Mouse (Mus musculus): ENCODE results near the gene Tcf19.
"Not testable (repeated sequence)": the region's sequence is repeated elsewhere in the genome, so short reads cannot be mapped to it uniquely, and the experiment has no call there.

The Tcf19 gene

DNA sequence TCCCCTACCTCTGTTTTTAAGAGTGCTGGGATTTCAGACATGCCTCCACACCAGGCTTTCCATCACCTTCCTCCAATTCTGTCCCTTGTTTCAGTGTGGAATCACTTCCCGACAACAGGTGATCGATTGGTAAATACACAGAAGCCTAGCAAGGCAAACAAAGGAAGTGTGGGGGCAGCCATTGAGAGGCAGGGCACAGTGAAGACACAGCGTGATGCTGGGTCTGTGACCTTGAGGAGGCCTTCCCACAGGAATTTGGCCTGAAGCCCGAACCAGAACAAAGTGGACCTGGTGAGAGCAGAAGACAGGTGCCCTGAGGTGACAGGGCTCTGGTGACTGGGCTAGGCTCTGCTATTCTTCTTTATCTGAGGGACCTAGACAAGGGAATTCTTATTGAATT lies 30.9 kb downstream of the Tcf19 start:
- in situ Hi-C loops (cut with MboI, MseI): no loop called here

DNA sequence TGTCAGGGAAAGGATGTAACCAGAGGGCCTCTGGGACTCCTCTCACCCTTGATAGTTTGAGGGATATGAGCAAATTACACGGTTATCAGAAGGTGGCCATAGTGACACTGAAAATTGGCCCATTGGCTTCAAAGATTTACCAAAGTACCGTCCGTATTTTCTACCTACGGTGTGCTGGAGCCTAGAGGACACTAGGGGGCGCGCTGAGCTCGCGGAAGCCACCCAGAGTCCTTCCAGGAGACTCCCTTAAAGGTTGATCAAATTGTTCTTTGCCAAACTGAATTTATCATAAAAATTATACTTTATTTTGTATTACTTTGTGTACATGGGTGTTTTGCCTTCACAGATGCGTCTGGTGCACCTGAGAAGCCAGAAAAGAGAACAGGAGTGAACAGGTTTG lies 32.6 kb downstream of the Tcf19 start:
- in situ Hi-C loops (cut with MboI, MseI): no loop called here

DNA sequence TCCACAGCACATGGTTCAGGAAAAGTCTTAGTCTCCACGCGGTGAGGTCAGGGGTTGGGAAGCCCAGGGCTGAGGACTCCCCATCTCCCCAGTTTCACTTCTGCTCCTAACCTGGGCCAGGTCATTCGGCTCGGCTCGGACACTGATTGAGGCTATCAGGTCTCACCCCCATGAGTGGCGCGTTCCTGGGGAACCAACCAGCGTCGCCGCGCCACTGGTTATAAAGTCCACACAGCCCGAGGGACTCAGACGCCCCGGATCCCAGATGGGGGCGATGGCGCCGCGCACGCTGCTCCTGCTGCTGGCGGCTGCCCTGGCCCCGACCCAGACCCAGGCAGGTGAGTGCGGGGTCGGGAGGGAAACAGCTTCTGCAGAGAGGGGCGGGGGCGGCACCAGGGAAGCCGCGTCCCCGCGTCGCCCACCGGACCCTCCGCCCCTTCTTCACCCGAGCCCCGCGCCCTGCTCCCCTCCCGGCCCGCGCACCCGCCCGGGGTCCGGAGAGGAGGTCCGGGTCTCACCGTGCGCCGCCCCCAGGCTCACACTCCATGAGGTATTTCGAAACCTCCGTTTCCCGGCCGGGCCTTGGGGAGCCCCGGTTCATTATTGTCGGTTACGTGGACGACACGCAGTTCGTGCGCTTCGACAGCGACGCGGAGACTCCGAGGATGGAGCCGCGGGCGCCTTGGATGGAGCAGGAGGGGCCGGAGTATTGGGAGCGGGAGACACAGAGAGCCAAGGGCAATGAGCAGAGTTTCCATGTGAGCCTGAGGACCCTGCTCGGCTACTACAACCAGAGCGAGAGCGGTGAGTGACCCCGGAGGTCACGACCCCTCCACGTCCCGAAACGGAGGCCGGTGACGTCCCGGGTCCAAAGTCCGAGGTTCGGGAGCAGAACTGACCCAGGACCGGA lies 46.5 kb downstream of the Tcf19 start, which contains the start of gene H2-Q10:
Gene H2-Q10, plus strand, starts transcription at position 248 of the 910 bp plus-strand sequence.
- in situ Hi-C loops (cut with MboI, MseI): loop anchor here (5.0 kb wide), 3 partner anchors 42 to 1473 kb away; no protein-coding TSS in a partner anchor

DNA sequence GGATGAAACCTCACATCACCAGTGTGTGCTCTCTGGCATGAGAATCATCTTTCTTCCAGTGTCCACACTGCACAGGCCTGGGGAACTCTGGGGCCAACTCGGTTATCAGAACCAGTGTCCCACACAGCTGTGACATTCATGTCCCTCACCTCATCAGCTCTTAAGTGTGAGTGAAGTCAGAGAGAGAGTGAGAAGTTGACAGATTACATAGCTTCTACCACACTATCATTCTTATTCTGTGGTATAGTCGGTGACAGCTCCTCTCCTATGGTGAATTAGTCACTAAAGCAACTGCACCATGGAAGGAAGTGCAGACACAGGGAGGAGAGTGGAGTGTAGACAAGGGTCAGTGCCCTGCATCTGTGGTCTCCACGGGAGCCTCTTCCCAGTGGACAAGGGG lies 47.7 kb downstream of the Tcf19 start:
- in situ Hi-C loops (cut with MboI, MseI): not testable (repeated sequence)

DNA sequence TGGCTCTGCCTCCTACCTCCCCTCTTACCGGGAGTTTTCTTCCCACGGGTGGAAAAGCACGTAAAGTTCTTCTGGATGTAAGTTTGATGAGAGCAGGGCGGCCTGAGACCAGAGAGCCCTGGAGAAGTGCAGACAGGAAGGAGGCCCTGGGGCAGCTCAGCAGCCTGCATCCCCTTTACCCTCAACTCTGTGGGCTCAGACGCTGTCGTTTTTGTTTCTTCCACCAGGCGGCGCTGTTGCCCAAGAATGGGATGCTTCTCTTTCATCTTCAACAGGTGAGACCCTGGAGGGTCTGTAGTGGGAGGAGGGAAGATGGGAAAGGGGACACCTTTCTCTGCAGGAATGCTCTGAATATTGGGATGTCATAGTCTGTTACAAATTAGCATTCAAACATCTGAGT lies 51.0 kb downstream of the Tcf19 start:
- in situ Hi-C loops (cut with MboI, MseI): not testable (repeated sequence)

Data from T-helper 1 cell (primary cell).